Mouse (Mus musculus) heart, embryonic 15.5 days (tissue): ENCODE results near the gene Fkbp14. TPM values are rescaled to one million over a fixed set of nuclear protein-coding genes. Genes with fewer than 3 reads are reported as not detected.

Source experiments
- ATAC-seq: fragments of 200-750 bp; cut with Nextera tagmentation; replicated peaks from 2 replicates; pipeline ENCODE4 v1.8.0; 2017; ENCODE audit warnings: low read depth, moderate TSS enrichment; ENCODE audit not compliant: insufficient number of reproducible peaks, insufficient read depth, low FRiP score
- H3K27ac ChIP-seq: fragments of 300-500 bp; sonication (generic); 2 replicates; pipeline ENCODE4 v1.5.1; 2015; ENCODE audit warnings: mild to moderate bottlenecking, inconsistent platforms
- H3K27me3 ChIP-seq: fragments of 300-500 bp; sonication (generic); 2 replicates; pipeline ENCODE4 v1.6.1; 2015; ENCODE audit warnings: inconsistent platforms
- H3K36me3 ChIP-seq: fragments of 300-500 bp; sonication (generic); 2 replicates; pipeline ENCODE4 v1.6.1; 2015; ENCODE audit warnings: mild to moderate bottlenecking, inconsistent platforms
- H3K4me1 ChIP-seq: fragments of 300-500 bp; sonication (generic); replicated peaks from 2 replicates; pipeline ENCODE4 v1.6.1; 2015; ENCODE audit warnings: inconsistent platforms
- H3K4me2 ChIP-seq: fragments of 300-500 bp; sonication (generic); 2 replicates; pipeline ENCODE4 v1.6.1; 2015; ENCODE audit warnings: inconsistent platforms, mild to moderate bottlenecking, moderate library complexity
- H3K4me3 ChIP-seq: fragments of 300-500 bp; sonication (generic); 2 replicates; pipeline ENCODE4 v1.5.1; 2015; ENCODE audit warnings: mild to moderate bottlenecking, inconsistent platforms
- H3K9ac ChIP-seq: fragments of 300-500 bp; sonication (generic); 2 replicates; pipeline ENCODE4 v1.6.1; 2015; ENCODE audit warnings: mild to moderate bottlenecking, inconsistent platforms
- H3K9me3 ChIP-seq: fragments of 300-500 bp; sonication (generic); replicated peaks from 2 replicates; pipeline ENCODE4 v1.6.1; 2016; ENCODE audit warnings: inconsistent platforms
- WGBS: fragments of 180-500 bp; shearing (Covaris S2); methylation state at CpG from one replicate; pipeline ENCODE4 v1.1.7; 2015; ENCODE audit warnings: mixed read lengths; 5-methylcytosine and 5-hydroxymethylcytosine counted together
- polyA plus RNA-seq: library from polyadenylated mRNA; unstranded; fragments of >200 nt; fragmentation: Nextera tagmentation; extraction: Ambion mirVana; gene quantifications from 2 replicates; pipeline ENCODE4 v1.2.1, GENCODE M21; 2015

Gene Fkbp14
- polyA plus RNA-seq, 1 experiment from 2014 or later = 22.2 TPM

GRCm38 (mm10) chr6:54543646-54544045, 53.5 kb downstream of the Fkbp14 start:
- Histone ChIP-seq H3K27me3 (0 out of 2 replicates have a peak, but pooled peaks cover 3% of the 10 kb centered on the region), H3K9ac (no peak overlapping the region), H3K4me1 (peaks cover 20% of the 10 kb centered on the region), H3K27ac (no peak overlapping the region), H3K9me3 (no peaks in the 10 kb centered on the region), H3K36me3 (no peaks in the 10 kb centered on the region), H3K4me3 (no peak overlapping the region), H3K4me2 (no peak overlapping the region)
- no peak for ATAC-seq
- 74% methylated on average over 2 of the region's 2 CpGs for WGBS

- H3K36me3 ChIP-seq = no peaks in the 10 kb centered on the region
- no peak overlapping the region for H3K4me2 ChIP-seq
- H3K9me3 ChIP-seq = no peaks in the 10 kb centered on the region
- no peak for ATAC-seq
- H3K4me1 ChIP-seq = peaks cover 15% of the 10 kb centered on the region
- H3K27me3 ChIP-seq = 0 out of 2 replicates have a peak, but pooled peaks cover 3% of the 10 kb centered on the region
- no peak overlapping the region for H3K4me3 ChIP-seq
- H3K9ac ChIP-seq = no peak overlapping the region
- 75% methylated on average over 7 of the region's 7 CpGs for WGBS
- no peak overlapping the region for H3K27ac ChIP-seq
Measured at GRCm38 (mm10) chr6:54542836-54543235, 54.3 kb downstream of the Fkbp14 start.

GRCm38 (mm10) chr6:54540252-54540887, 56.7 kb downstream of the Fkbp14 start:
- H3K27ac ChIP-seq = peak overlapping the region; percentile 49
- 51% methylated on average over 9 of the region's 9 CpGs for WGBS
- no peaks in the 10 kb centered on the region for H3K36me3 ChIP-seq
- H3K4me3 ChIP-seq = no peak overlapping the region
- 0 out of 2 replicates have a peak, but pooled peaks cover 3% of the 10 kb centered on the region for H3K27me3 ChIP-seq
- H3K9ac ChIP-seq = no peak overlapping the region
- no peak overlapping the region for H3K4me2 ChIP-seq
- H3K9me3 ChIP-seq = no peaks in the 10 kb centered on the region
- peaks cover 22% of the 10 kb centered on the region for H3K4me1 ChIP-seq
- ATAC-seq = no peak; the same call in 1 of the 2 replicates

- ATAC-seq = no peak
- 86% methylated on average over 7 of the region's 7 CpGs for WGBS
- peaks cover 22% of the 10 kb centered on the region for H3K4me1 ChIP-seq
- no peaks in the 10 kb centered on the region for H3K36me3 ChIP-seq
- H3K4me3 ChIP-seq = no peak overlapping the region
- no peak overlapping the region for H3K4me2 ChIP-seq
- H3K9me3 ChIP-seq = no peaks in the 10 kb centered on the region
- no peak overlapping the region for H3K9ac ChIP-seq
- H3K27me3 ChIP-seq = 0 out of 2 replicates have a peak, but pooled peaks cover 2% of the 10 kb centered on the region
- no peak overlapping the region for H3K27ac ChIP-seq
Measured at GRCm38 (mm10) chr6:54539396-54539795, 57.7 kb downstream of the Fkbp14 start.

GRCm38 (mm10) chr6:54538773-54539173, 58.3 kb downstream of the Fkbp14 start:
- WGBS = 37% methylated on average over 3 of the region's 3 CpGs
- no peaks in the 10 kb centered on the region for H3K36me3 ChIP-seq
- ATAC-seq = no peak
- H3K4me2 ChIP-seq = no peak overlapping the region
- no peaks in the 10 kb centered on the region for H3K27me3 ChIP-seq
- H3K27ac ChIP-seq = no peak overlapping the region
- no peak overlapping the region for H3K9ac ChIP-seq
- no peaks in the 10 kb centered on the region for H3K9me3 ChIP-seq
- H3K4me1 ChIP-seq = peaks cover 22% of the 10 kb centered on the region
- H3K4me3 ChIP-seq = no peak overlapping the region

- 70% methylated on average over 7 of the region's 7 CpGs for WGBS
- no peak overlapping the region for H3K9ac ChIP-seq
- no peak for ATAC-seq
- H3K4me3 ChIP-seq = no peak overlapping the region
- no peaks in the 10 kb centered on the region for H3K27me3 ChIP-seq
- H3K4me2 ChIP-seq = no peak overlapping the region
- H3K4me1 ChIP-seq = peaks cover 19% of the 10 kb centered on the region
- H3K36me3 ChIP-seq = no peaks in the 10 kb centered on the region
- H3K27ac ChIP-seq = no peak overlapping the region
- H3K9me3 ChIP-seq = no peaks in the 10 kb centered on the region
Measured at GRCm38 (mm10) chr6:54537053-54537452, 60.1 kb downstream of the Fkbp14 start.

GRCm38 (mm10) chr6:54535485-54535884, 61.6 kb downstream of the Fkbp14 start:
- 70% methylated on average over 4 of the region's 4 CpGs for WGBS
- no peak overlapping the region for H3K4me2 ChIP-seq
- ATAC-seq = no peak

GRCm38 (mm10) chr6:54531048-54531481, 66.0 kb downstream of the Fkbp14 start:
- 0 out of 2 replicates have a peak overlapping the region, but pooled peaks have one; percentile 32 for H3K27ac ChIP-seq
- H3K9ac ChIP-seq = no peak overlapping the region
- no peaks in the 10 kb centered on the region for H3K36me3 ChIP-seq
- H3K4me3 ChIP-seq = no peak overlapping the region
- H3K4me1 ChIP-seq = peaks cover 16% of the 10 kb centered on the region
- no peaks in the 10 kb centered on the region for H3K9me3 ChIP-seq
- peak; percentile 72; the same call in 1 of the 2 replicates for ATAC-seq
- H3K27me3 ChIP-seq = no peaks in the 10 kb centered on the region
- WGBS = 36% methylated on average over 8 of the region's 8 CpGs
- peak overlapping the region; percentile 3; the same call in 1 of the 2 replicates for H3K4me2 ChIP-seq

More at GRCm38 (mm10) chr6:54535485-54535884, 61.6 kb downstream of the Fkbp14 start:
- Histone ChIP-seq H3K27me3 (no peaks in the 10 kb centered on the region), H3K27ac (no peak overlapping the region), H3K9me3 (no peaks in the 10 kb centered on the region), H3K4me1 (peaks cover 24% of the 10 kb centered on the region), H3K4me3 (no peak overlapping the region), H3K36me3 (no peaks in the 10 kb centered on the region), H3K9ac (no peak overlapping the region)

GRCm38 (mm10) chr6:54530182-54530581, 66.9 kb downstream of the Fkbp14 start:
- H3K4me2 ChIP-seq = no peak overlapping the region
- H3K27ac ChIP-seq = no peak overlapping the region
- H3K9ac ChIP-seq = no peak overlapping the region
- no peaks in the 10 kb centered on the region for H3K27me3 ChIP-seq
- H3K36me3 ChIP-seq = no peaks in the 10 kb centered on the region
- no peak for ATAC-seq
- 74% methylated on average over 2 of the region's 2 CpGs for WGBS
- H3K4me1 ChIP-seq = peaks cover 10% of the 10 kb centered on the region
- no peak overlapping the region for H3K4me3 ChIP-seq
- H3K9me3 ChIP-seq = no peaks in the 10 kb centered on the region

- no peak overlapping the region for H3K4me3 ChIP-seq
- no peak overlapping the region for H3K4me2 ChIP-seq
- H3K9me3 ChIP-seq = no peaks in the 10 kb centered on the region
- no peaks in the 10 kb centered on the region for H3K36me3 ChIP-seq
- 70% methylated on average over 8 of the region's 8 CpGs for WGBS
- H3K9ac ChIP-seq = no peak overlapping the region
- no peaks in the 10 kb centered on the region for H3K27me3 ChIP-seq
- no peak for ATAC-seq
- H3K4me1 ChIP-seq = peaks cover 10% of the 10 kb centered on the region
- no peak overlapping the region for H3K27ac ChIP-seq
Measured at GRCm38 (mm10) chr6:54528666-54529065, 68.4 kb downstream of the Fkbp14 start.
